Mouse (Mus musculus) hindbrain, embryonic 13.5 days (tissue): ENCODE measurements around the gene Tmem184b. TPM values are rescaled to one million over a fixed set of nuclear protein-coding genes. Genes with fewer than 3 reads are reported as not detected.

Source experiments
- ATAC-seq: fragments of 200-750 bp; cut with Nextera tagmentation; 2 replicates; pipeline ENCODE4 v1.8.0; 2017; ENCODE audit warnings: moderate TSS enrichment; ENCODE audit not compliant: low FRiP score
- H3K27ac ChIP-seq: fragments of 300-500 bp; sonication (generic); 2 replicates; pipeline ENCODE4 v1.5.1; 2015; ENCODE audit warnings: inconsistent platforms, mild to moderate bottlenecking, moderate library complexity
- H3K27me3 ChIP-seq: fragments of 300-500 bp; sonication (generic); 2 replicates; pipeline ENCODE4 v1.6.1; 2015; ENCODE audit warnings: mild to moderate bottlenecking, inconsistent platforms
- H3K36me3 ChIP-seq: fragments of 300-500 bp; sonication (generic); 2 replicates; pipeline ENCODE4 v1.6.1; 2015; ENCODE audit warnings: mild to moderate bottlenecking, inconsistent platforms
- H3K4me1 ChIP-seq: fragments of 300-500 bp; sonication (generic); replicated peaks from 2 replicates; pipeline ENCODE4 v1.6.1; 2015; ENCODE audit warnings: inconsistent platforms
- H3K4me2 ChIP-seq: fragments of 300-500 bp; sonication (generic); 2 replicates; pipeline ENCODE4 v1.6.1; 2015; ENCODE audit warnings: inconsistent platforms, mild to moderate bottlenecking, moderate library complexity
- H3K4me3 ChIP-seq: fragments of 300-500 bp; sonication (generic); 2 replicates; pipeline ENCODE4 v1.5.1; 2015; ENCODE audit warnings: mild to moderate bottlenecking, inconsistent platforms
- H3K9ac ChIP-seq: fragments of 300-500 bp; sonication (generic); 2 replicates; pipeline ENCODE4 v1.6.1; 2015; ENCODE audit warnings: mild to moderate bottlenecking, inconsistent platforms
- H3K9me3 ChIP-seq: fragments of 300-500 bp; sonication (generic); 2 replicates; pipeline ENCODE4 v1.6.1; 2016; ENCODE audit warnings: inconsistent platforms
- WGBS: fragments of 180-500 bp; shearing (Covaris S2); methylation state at CpG from one replicate; pipeline ENCODE4 v1.1.7; 2015; 5-methylcytosine and 5-hydroxymethylcytosine counted together
- polyA plus RNA-seq: library from polyadenylated mRNA; unstranded; fragments of >200 nt; fragmentation: Nextera tagmentation; extraction: Ambion mirVana; gene quantifications from 2 replicates; pipeline ENCODE4 v1.2.1, GENCODE M21; 2015

Tmem184b gene
- polyA plus RNA-seq, 1 experiment from 2014 or later: 37.7 TPM

DNA sequence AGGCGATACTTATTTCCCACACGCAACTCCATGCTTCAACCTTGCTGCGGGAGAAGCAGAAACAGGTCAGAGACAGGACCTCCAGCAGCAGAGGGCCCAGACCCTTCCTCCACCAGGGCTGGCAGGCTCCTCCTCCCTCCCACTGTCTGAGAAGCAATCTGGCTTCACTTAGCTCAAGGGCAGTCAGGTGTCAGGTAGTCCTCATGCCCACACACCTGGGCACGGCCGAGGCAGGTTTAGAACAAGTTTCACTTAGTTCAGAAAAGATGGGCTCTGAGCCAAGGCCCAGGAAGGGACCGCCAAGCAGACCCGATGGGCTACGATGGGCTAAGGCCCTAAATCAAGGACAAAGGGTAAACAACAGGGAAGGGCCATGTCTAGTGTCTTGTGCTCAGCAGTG lies 35.4 kb upstream of the Tmem184b start:
- Histone ChIP-seq H3K4me1 (peaks cover 78% of the 10 kb centered on the region), H3K36me3 (peaks cover 50% of the 10 kb centered on the region), H3K4me2 (peak overlapping the region; percentile 99), H3K9me3 (no peaks in the 10 kb centered on the region), H3K27ac (0 out of 2 replicates have a peak overlapping the region, but pooled peaks have one; percentile 44), H3K27me3 (no peaks in the 10 kb centered on the region), H3K4me3 (peak overlapping the region; percentile 90), H3K9ac (peak overlapping the region; percentile 100)
- no peak for ATAC-seq
- WGBS: 85% methylated on average over 8 of the region's 8 CpGs

DNA sequence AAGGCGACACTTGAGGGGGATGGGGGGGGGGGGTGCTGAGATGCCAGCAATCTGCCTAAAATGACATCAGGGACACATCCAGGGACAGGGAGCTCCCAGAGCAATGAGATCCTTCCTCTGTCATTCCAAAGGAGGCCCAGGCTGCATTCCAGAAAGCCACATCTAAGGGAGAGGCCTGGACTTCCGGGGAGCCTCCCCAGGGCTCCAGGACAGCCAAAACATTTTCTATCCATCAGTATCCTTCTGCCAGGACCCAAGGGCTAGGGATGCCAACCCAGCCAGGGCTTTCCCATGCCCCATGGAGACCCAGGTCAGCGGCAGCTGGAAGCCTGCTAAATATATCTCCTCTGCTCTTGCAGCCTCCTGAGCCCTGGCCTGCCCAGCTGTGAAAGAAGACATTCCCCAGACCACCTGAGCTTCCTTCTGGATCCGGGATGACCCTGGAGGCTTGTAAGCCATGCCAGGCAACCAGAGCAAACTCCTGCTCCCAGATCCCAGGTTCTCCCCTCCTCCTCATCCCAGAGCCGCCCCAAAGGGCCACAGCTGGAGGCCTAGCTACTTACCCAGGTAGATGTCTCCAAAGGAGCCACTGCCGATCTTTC lies 34.9 kb upstream of the Tmem184b start:
- H3K36me3 ChIP-seq: peaks cover 53% of the 10 kb centered on the region
- no peaks in the 10 kb centered on the region for H3K27me3 ChIP-seq
- no peaks in the 10 kb centered on the region for H3K9me3 ChIP-seq
- H3K9ac ChIP-seq: peak overlapping the region; percentile 100
- H3K4me2 ChIP-seq: peak overlapping the region; percentile 99
- H3K4me1 ChIP-seq: peaks cover 78% of the 10 kb centered on the region
- no peak for ATAC-seq
- H3K4me3 ChIP-seq: peak overlapping the region; percentile 90
- WGBS: 78% methylated on average over 6 of the region's 6 CpGs
- peak overlapping the region; percentile 44; the same call in 1 of the 2 replicates for H3K27ac ChIP-seq

DNA sequence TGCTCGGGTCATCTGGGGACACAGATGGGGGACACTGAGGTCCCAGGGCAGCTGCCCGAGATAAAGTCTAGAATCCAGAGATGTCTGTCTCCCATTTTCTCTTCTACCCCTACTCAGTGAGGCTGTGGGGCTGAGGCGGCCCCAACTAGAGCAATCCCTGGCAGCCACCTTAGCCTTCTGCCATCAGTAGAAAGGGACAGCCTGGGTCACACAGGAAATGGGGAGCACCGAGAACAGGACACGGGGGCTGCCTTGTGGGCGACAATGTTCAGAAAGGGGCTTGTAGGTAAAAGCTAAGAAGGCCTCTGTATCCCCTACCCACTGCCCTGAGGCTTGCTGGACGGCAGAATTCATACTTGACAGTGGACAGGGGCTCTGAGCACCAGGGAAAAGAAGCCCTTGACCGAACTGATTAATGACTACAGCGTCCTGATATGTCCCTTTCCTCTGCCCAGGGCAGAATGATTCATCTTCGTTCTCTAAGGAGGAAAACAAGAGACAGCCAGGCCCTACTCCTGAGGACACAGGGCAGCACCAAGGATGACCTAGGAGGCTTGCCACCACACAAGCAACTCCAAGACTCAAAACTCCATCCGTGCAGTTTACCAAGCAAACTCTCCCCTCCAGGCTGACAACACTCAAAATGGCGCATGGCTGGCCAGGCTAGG lies 34.3 kb upstream of the Tmem184b start:
- Histone ChIP-seq H3K27ac (no peak overlapping the region), H3K36me3 (peaks cover 59% of the 10 kb centered on the region), H3K4me2 (0 out of 2 replicates have a peak overlapping the region, but pooled peaks have one; percentile 8), H3K4me3 (no peak overlapping the region), H3K4me1 (peaks cover 78% of the 10 kb centered on the region), H3K9me3 (no peaks in the 10 kb centered on the region), H3K9ac (peak overlapping the region; percentile 100; the same call in 1 of the 2 replicates), H3K27me3 (no peaks in the 10 kb centered on the region)
- WGBS: 90% methylated on average over 12 of the region's 12 CpGs
- no peak for ATAC-seq

- Histone ChIP-seq H3K36me3 (peaks cover 71% of the 10 kb centered on the region), H3K4me3 (0 out of 2 replicates have a peak overlapping the region, but pooled peaks have one; percentile 3), H3K4me2 (peak overlapping the region; percentile 21; the same call in 1 of the 2 replicates), H3K9ac (peak overlapping the region; percentile 51), H3K27me3 (no peaks in the 10 kb centered on the region), H3K27ac (no peak overlapping the region; the same call in 1 of the 2 replicates), H3K9me3 (no peaks in the 10 kb centered on the region), H3K4me1 (peaks cover 80% of the 10 kb centered on the region)
- no peak for ATAC-seq
- WGBS: 68% methylated on average over 7 of the region's 7 CpGs
These were observed 33.1 kb upstream of the Tmem184b start for GRCm38 (mm10) chr15:79436481-79436921.

- no peak overlapping the region for H3K4me2 ChIP-seq
These were observed 31.9 kb upstream of the Tmem184b start for GRCm38 (mm10) chr15:79435191-79435671.

GRCm38 (mm10) chr15:79432892-79433291 lies 29.5 kb upstream of the Tmem184b start:
- no peaks in the 10 kb centered on the region for H3K27me3 ChIP-seq
- H3K4me3 ChIP-seq: no peak overlapping the region
- ATAC-seq: no peak
- H3K4me1 ChIP-seq: peaks cover 58% of the 10 kb centered on the region
- H3K36me3 ChIP-seq: peaks cover 98% of the 10 kb centered on the region
- peak overlapping the region; percentile 62; the same call in 1 of the 2 replicates for H3K27ac ChIP-seq
- H3K9ac ChIP-seq: peak overlapping the region; percentile 1; the same call in 1 of the 2 replicates
- 45% methylated on average over 21 of the region's 21 CpGs for WGBS
- no peak overlapping the region for H3K4me2 ChIP-seq
- H3K9me3 ChIP-seq: no peaks in the 10 kb centered on the region

More at GRCm38 (mm10) chr15:79435191-79435671, 31.9 kb upstream of the Tmem184b start:
- no peaks in the 10 kb centered on the region for H3K27me3 ChIP-seq
- H3K9ac ChIP-seq: no peak overlapping the region
- no peaks in the 10 kb centered on the region for H3K9me3 ChIP-seq
- no peak overlapping the region for H3K4me3 ChIP-seq
- H3K27ac ChIP-seq: peak overlapping the region; percentile 67; the same call in 1 of the 2 replicates
- peaks cover 84% of the 10 kb centered on the region for H3K36me3 ChIP-seq
- no peak for ATAC-seq
- H3K4me1 ChIP-seq: peaks cover 81% of the 10 kb centered on the region
- WGBS: 32% methylated on average over 7 of the region's 7 CpGs

GRCm38 (mm10) chr15:79432328-79432727 lies 29.0 kb upstream of the Tmem184b start:
- Histone ChIP-seq H3K4me2 (no peak overlapping the region), H3K9ac (no peak overlapping the region), H3K4me1 (peaks cover 52% of the 10 kb centered on the region), H3K36me3 (peaks cover 98% of the 10 kb centered on the region), H3K27me3 (no peaks in the 10 kb centered on the region), H3K9me3 (no peaks in the 10 kb centered on the region), H3K4me3 (no peak overlapping the region), H3K27ac (peak overlapping the region; percentile 62)
- 90% methylated on average over 11 of the region's 11 CpGs for WGBS
- no peak for ATAC-seq

DNA sequence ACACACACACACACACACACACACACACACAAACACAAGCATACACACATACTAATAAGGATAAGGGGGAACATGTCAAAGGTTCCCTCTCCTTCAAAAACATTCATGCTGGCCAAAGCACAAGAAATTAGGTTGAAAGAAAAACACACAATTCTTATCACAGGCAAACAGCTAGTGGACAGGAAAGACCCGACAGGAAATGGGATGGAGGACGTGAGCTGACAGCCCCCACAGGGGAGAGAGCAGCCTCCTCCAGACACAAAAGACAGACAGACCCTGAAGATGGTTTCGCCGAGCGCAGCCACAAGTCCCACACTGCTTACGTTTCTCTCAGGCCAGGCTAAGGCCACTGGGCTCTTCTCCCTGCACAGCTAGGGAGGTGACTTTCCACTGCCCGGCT lies 28.6 kb upstream of the Tmem184b start:
- peaks cover 98% of the 10 kb centered on the region for H3K36me3 ChIP-seq
- no peak overlapping the region for H3K4me2 ChIP-seq
- 77% methylated on average over 7 of the region's 7 CpGs for WGBS
- no peaks in the 10 kb centered on the region for H3K27me3 ChIP-seq
- H3K4me3 ChIP-seq: no peak overlapping the region
- H3K9me3 ChIP-seq: no peaks in the 10 kb centered on the region
- peaks cover 48% of the 10 kb centered on the region for H3K4me1 ChIP-seq
- H3K27ac ChIP-seq: peak overlapping the region; percentile 62
- no peak for ATAC-seq
- H3K9ac ChIP-seq: no peak overlapping the region

DNA sequence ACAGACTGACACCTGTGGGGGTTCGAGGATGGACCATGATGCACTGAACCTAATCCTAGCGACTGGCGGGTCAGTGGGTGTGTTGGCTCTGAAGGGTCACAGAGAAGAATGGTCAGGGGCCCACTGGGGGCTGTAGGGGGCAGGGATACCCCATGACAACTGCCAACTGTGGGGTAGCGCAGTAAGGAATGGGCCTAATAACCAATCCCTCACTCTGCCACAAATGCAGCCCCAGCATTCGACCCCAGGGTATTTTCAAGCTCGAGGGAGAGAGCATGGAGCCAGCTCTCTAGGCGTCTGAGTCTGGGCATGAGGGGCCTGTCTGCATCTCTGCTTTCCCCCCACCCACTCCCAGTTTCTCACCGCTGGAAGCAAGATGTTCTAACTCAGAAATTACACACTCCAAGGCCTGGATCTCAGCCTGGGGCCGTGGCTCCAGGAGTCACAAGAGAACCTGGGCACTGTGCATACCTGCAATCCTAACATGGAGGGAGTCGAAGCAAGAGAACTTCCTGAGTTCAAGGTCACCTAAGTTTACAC lies 27.2 kb upstream of the Tmem184b start:
- H3K9me3 ChIP-seq: no peaks in the 10 kb centered on the region
- H3K9ac ChIP-seq: no peak overlapping the region
- H3K27me3 ChIP-seq: no peaks in the 10 kb centered on the region
- 77% methylated on average over 10 of the region's 10 CpGs for WGBS
- no peak overlapping the region for H3K4me2 ChIP-seq
- peaks cover 34% of the 10 kb centered on the region for H3K4me1 ChIP-seq
- peaks cover 98% of the 10 kb centered on the region for H3K36me3 ChIP-seq
- H3K27ac ChIP-seq: no peak overlapping the region
- no peak for ATAC-seq
- no peak overlapping the region for H3K4me3 ChIP-seq

DNA sequence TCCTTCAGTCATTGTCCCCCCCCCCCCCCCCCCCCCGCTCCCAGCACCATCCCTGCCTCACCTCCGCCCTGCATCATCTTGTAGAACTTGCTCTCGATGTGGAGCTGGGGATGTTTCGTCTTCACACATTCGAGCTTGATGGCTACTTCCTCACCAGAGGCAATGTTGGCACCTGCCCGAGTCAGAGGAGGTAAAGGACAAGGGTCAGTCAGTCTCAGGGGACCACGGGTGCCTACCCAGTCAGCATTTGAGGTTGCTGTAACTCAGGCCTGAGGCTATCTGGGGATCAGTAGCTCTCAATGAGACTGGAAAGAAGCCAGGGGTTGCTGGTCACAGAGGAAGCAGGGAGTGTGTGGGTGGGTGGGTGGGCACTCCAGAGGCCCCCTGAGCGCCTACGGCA lies 26.6 kb upstream of the Tmem184b start:
- peaks cover 98% of the 10 kb centered on the region for H3K36me3 ChIP-seq
- H3K4me1 ChIP-seq: peaks cover 29% of the 10 kb centered on the region
- no peak overlapping the region for H3K27ac ChIP-seq
- H3K27me3 ChIP-seq: no peaks in the 10 kb centered on the region
- H3K4me3 ChIP-seq: no peak overlapping the region
- no peak overlapping the region for H3K9ac ChIP-seq
- H3K9me3 ChIP-seq: no peaks in the 10 kb centered on the region
- WGBS: 92% methylated on average over 8 of the region's 9 CpGs
- H3K4me2 ChIP-seq: no peak overlapping the region
- no peak for ATAC-seq

GRCm38 (mm10) chr15:79429527-79429926 lies 26.2 kb upstream of the Tmem184b start:
- Histone ChIP-seq H3K27ac (no peak overlapping the region), H3K9ac (no peak overlapping the region), H3K9me3 (no peaks in the 10 kb centered on the region), H3K27me3 (no peaks in the 10 kb centered on the region), H3K36me3 (peaks cover 98% of the 10 kb centered on the region), H3K4me1 (peaks cover 25% of the 10 kb centered on the region), H3K4me2 (no peak overlapping the region), H3K4me3 (no peak overlapping the region)
- ATAC-seq: no peak
- WGBS: 87% methylated on average over 12 of the region's 12 CpGs

- Histone ChIP-seq H3K27ac (no peak overlapping the region), H3K4me3 (no peak overlapping the region)
These were observed 25.2 kb upstream of the Tmem184b start for GRCm38 (mm10) chr15:79428616-79429015.

More at GRCm38 (mm10) chr15:79428616-79429015, 25.2 kb upstream of the Tmem184b start:
- Histone ChIP-seq H3K9ac (no peak overlapping the region), H3K4me1 (peaks cover 25% of the 10 kb centered on the region), H3K27me3 (no peaks in the 10 kb centered on the region), H3K9me3 (no peaks in the 10 kb centered on the region), H3K4me2 (no peak overlapping the region), H3K36me3 (peaks cover 98% of the 10 kb centered on the region)
- no peak for ATAC-seq
- 83% methylated on average over 4 of the region's 4 CpGs for WGBS
